Mouse (Mus musculus) C2C12 (cell line): ENCODE measurements around the gene Vrk3.

Source experiments
- CTCF ChIP-seq: IDR thresholded peaks from one replicate; pipeline ENCODE4 v1.5.1; 2011; ENCODE audit not compliant: control insufficient read depth, insufficient read depth, insufficient read length
- MAX ChIP-seq: IDR thresholded peaks from one replicate; pipeline ENCODE4 v1.6.1; 2011; ENCODE audit warnings: mild to moderate bottlenecking, control low read depth

GRCm38 (mm10) chr7:44728082-44728975 is 19.9 kb upstream of the Vrk3 start:
- TF ChIP-seq MAX (no peak), CTCF (no peak)
